Mouse (Mus musculus): ENCODE measurements around the gene Nusap1. TPM values are rescaled to one million over a fixed set of nuclear protein-coding genes. Genes with fewer than 3 reads are reported as not detected.
A peak's percentile ranks its signal among the peaks of the same experiment; 100 is the strongest.

Gene Nusap1
- 27.9 TPM for polyA plus RNA-seq (2021)

DNA sequence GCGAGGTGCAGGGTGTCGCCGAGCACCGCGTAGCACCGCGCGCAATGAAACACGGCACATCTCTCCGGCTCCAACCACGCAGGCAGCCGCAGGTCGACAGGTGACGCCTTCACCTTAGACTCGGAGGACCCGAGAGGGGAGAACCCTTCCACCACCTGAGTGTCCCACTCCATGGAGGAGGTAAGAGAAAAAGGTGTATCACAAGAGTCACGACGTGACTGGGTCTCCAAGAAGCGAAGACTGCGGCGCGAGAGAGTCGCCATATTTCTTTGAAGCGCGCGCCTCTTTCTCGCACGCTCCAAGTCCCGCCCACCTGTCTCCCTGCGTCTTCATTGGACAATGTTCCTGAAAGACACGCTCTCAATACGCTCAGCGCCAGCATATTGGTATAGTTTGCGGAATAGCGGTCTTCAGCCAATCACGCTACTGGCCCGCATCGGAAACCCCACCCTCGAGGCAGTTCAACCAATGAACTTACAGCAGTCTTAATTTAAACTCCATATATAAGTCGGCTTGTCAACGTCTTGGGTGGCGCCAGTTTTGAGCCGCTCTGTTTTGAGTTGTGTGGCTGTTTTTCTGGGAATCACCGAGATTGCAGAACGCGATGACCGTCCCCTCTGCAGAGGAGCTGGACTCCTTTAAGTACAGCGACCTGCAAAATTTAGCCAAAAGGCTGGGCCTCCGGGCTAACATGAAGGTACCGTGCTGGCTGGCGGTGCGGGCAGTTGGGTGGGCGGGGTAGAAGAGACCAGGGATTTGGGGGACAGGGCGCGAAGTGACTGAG, at the start of gene Nusap1, which contains the start of gene Oip5:
Gene Nusap1 (plus strand): TSS at position 100 of the 784 bp plus-strand sequence.
Gene Oip5 (minus strand): TSS at position 271 of the 784 bp plus-strand sequence.
- peak; percentile 99 for ATAC-seq
- ChIA-PET POLR2A (interaction anchor here (0.7 kb wide), 1 partner anchor 22 kb away, joined by 3 read pairs; no protein-coding TSS in a partner anchor), CTCF (no interaction called here)
- H3K27me3 ChIP-seq, result no peaks in the 10 kb centered on the region
- in situ Hi-C loops (cut with MboI; ENCODE audit: low pct_unique_long_range_greater_than_20kb), result no loop called here
- TF ChIP-seq CTCF (IDR thresholded peaks at IDR 0.05), result no peak
- peak; percentile 86 for DNase-seq (ENCODE audit: low read depth, low spot score)

DNA sequence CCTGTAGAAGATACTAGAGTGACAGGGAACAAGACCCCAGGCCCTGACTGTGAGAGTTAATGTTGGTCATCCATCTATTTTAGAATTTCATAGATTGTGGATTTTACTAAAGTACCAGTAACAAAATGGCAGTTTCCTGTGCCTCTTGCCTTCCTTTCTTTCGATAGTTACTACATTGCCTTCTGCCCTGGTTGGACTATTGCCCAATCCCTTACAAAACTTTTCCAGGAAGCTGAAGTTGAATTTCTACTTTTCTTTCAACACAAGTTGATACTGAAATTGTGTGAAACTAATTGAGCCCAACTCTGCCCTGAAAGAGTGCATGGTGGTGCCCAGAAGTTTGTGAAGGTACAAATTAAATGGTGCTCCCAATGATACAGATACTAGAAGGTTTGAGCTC, 45.6 kb upstream of the Nusap1 start:
- no peak for ATAC-seq
- no peak for TF ChIP-seq CTCF (IDR thresholded peaks at IDR 0.05)

GRCm38 (mm10) chr2:119581571-119581970, 36.5 kb upstream of the Nusap1 start:
- ATAC-seq, result no peak
- DNase-seq (ENCODE audit: low read depth, low spot score), result no peak
- CTCF ChIA-PET, result no interaction called here
- in situ Hi-C loops (cut with MboI; ENCODE audit: low pct_unique_long_range_greater_than_20kb), result loop anchor here (5.0 kb wide), 1 partner anchor 39 kb away; no protein-coding TSS in a partner anchor
- POLR2A ChIA-PET, result no interaction called here
- H3K27me3 ChIP-seq, result no peaks in the 10 kb centered on the region
- TF ChIP-seq CTCF (IDR thresholded peaks at IDR 0.05), result no peak

More for the DNA sequence above, 45.6 kb upstream of the Nusap1 start:
- no peak for DNase-seq (ENCODE audit: low read depth, low spot score)
- in situ Hi-C loops (cut with MboI; ENCODE audit: low pct_unique_long_range_greater_than_20kb), result no loop called here
- H3K27me3 ChIP-seq, result no peaks in the 10 kb centered on the region
- CTCF ChIA-PET, result interaction anchor here (1.6 kb wide), 1 partner anchor 11 kb away, joined by 4 read pairs; no protein-coding TSS in a partner anchor
- POLR2A ChIA-PET, result no interaction called here

GRCm38 (mm10) chr2:119583439-119583838, 34.7 kb upstream of the Nusap1 start:
- no peak for TF ChIP-seq CTCF (IDR thresholded peaks at IDR 0.05)
- DNase-seq (ENCODE audit: low read depth, low spot score) (no peak), ATAC-seq (no peak)
- ChIA-PET POLR2A (no interaction called here), CTCF (interaction anchor here (1.2 to 1.4 kb wide), 2 partner anchors 11 to 41 kb away, joined by 3 to 4 read pairs; no protein-coding TSS in a partner anchor)
- in situ Hi-C loops (cut with MboI; ENCODE audit: low pct_unique_long_range_greater_than_20kb), result loop anchor here (5.0 kb wide), 1 partner anchor 41 kb away; no protein-coding TSS in a partner anchor
- H3K27me3 ChIP-seq, result no peaks in the 10 kb centered on the region

GRCm38 (mm10) chr2:119584282-119584681, 33.8 kb upstream of the Nusap1 start:
- ChIA-PET POLR2A (interaction anchor here (0.7 kb wide), 1 partner anchor 22 kb away, joined by 3 read pairs; no protein-coding TSS in a partner anchor), CTCF (no interaction called here)
- in situ Hi-C loops (cut with MboI; ENCODE audit: low pct_unique_long_range_greater_than_20kb), result loop anchor here (5.0 kb wide), 1 partner anchor 42 kb away; no protein-coding TSS in a partner anchor
- no peaks in the 10 kb centered on the region for H3K27me3 ChIP-seq
- no peak for TF ChIP-seq CTCF (IDR thresholded peaks at IDR 0.05)
- no peak for ATAC-seq
- DNase-seq (ENCODE audit: low read depth, low spot score), result no peak

DNA sequence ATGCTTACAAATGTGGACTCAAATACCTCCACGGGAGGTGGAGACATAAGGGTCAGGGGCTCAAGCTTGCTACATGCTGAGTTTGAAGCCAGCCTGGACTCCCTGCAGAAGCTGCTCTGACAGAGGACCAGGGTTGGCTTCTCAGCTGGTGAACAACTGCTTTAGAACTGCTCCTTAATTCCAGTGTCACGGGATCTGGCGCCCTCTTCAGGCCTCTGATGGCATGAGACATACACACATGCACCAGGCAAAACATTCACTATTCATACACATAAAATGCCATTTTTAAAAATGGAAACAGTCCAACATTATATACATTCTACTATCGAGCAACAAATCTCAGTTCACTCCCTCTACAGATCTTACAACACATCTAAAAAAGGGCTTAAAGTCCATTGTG, 30.7 kb upstream of the Nusap1 start:
- ATAC-seq (no peak), DNase-seq (ENCODE audit: low read depth, low spot score) (no peak)
- in situ Hi-C loops (cut with MboI; ENCODE audit: low pct_unique_long_range_greater_than_20kb), result no loop called here
- ChIA-PET CTCF (interaction anchor here (0.8 to 1.6 kb wide), 3 partner anchors 32 to 49 kb away, joined by 3 to 16 read pairs (median 3); no protein-coding TSS in a partner anchor), POLR2A (no interaction called here)
- H3K27me3 ChIP-seq, result no peaks in the 10 kb centered on the region
- peak; percentile 93 for TF ChIP-seq CTCF (IDR thresholded peaks at IDR 0.05)

GRCm38 (mm10) chr2:119591247-119591646, 26.9 kb upstream of the Nusap1 start:
- peak; percentile 44 for TF ChIP-seq CTCF (IDR thresholded peaks at IDR 0.05)
- ChIA-PET POLR2A (no interaction called here), CTCF (no interaction called here)
- in situ Hi-C loops (cut with MboI; ENCODE audit: low pct_unique_long_range_greater_than_20kb), result no loop called here
- no peaks in the 10 kb centered on the region for H3K27me3 ChIP-seq
- ATAC-seq (no peak), DNase-seq (ENCODE audit: low read depth, low spot score) (no peak)

DNA sequence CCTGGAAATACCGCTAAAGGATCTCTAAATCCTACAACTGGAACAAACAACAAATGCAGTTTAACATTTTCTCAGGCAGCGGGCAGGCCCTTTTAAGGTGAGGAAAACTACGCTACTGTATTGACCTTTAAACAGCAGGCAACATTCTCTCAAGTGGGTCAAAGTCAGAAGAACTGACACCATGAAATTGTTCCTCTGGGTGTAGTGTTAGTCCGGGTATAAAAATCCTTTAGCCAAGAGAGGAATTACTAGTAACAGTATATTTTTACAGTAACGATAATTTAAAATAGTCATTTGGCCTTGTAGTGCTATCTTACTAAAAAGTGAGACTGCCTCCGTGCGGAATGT, 24.4 kb upstream of the Nusap1 start:
- ChIA-PET CTCF (interaction anchor here (1.0 to 3.1 kb wide), 3 partner anchors 45 to 52 kb away, joined by 3 to 11 read pairs (median 3); no protein-coding TSS in a partner anchor), POLR2A (interaction anchor here (3.2 kb wide), 1 partner anchor 46 kb away, joined by 15 read pairs; the partner anchor contains the start of genes Chp1 and Exd1)
- no peaks in the 10 kb centered on the region for H3K27me3 ChIP-seq
- ATAC-seq (no peak), DNase-seq (ENCODE audit: low read depth, low spot score) (no peak)
- TF ChIP-seq CTCF (IDR thresholded peaks at IDR 0.05), result no peak
- in situ Hi-C loops (cut with MboI; ENCODE audit: low pct_unique_long_range_greater_than_20kb), result no loop called here

GRCm38 (mm10) chr2:119594113-119594981, 23.8 kb upstream of the Nusap1 start:
- ChIA-PET POLR2A (interaction anchor here (0.7 to 3.2 kb wide), 3 partner anchors 16 to 279 kb away, joined by 3 to 15 read pairs (median 3); partner anchors contain the start of genes Chp1 and Exd1), CTCF (interaction anchor here (1.0 to 3.1 kb wide), 4 partner anchors 45 to 53 kb away, joined by 3 to 11 read pairs (median 4); no protein-coding TSS in a partner anchor)
- DNase-seq (ENCODE audit: low read depth, low spot score) (peak; percentile 99), ATAC-seq (peak; percentile 83)
- in situ Hi-C loops (cut with MboI; ENCODE audit: low pct_unique_long_range_greater_than_20kb), result no loop called here
- TF ChIP-seq CTCF (IDR thresholded peaks at IDR 0.05), result no peak
- H3K27me3 ChIP-seq, result no peaks in the 10 kb centered on the region

DNA sequence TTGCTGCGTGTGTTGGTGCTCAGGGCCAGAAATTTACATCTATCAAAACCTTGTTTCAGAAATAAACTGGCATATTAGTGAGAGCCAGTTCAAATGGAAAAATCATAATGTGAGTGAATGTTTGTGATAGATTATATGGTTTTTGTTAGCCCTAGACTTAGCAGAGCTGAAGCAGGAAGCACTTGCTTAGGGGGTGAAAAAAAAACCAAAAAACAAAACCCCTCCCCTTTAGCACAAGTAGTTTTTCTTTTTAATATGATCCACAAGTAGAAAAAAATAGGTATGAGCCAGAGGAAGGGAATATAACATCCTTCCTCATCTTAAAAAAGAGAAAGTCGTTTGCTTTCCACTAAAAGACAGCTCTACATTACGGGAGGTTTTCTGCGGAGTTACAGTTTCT, 22.8 kb upstream of the Nusap1 start:
- in situ Hi-C loops (cut with MboI; ENCODE audit: low pct_unique_long_range_greater_than_20kb), result no loop called here
- no peak for TF ChIP-seq CTCF (IDR thresholded peaks at IDR 0.05)
- ChIA-PET POLR2A (interaction anchor here (0.7 to 3.2 kb wide), 3 partner anchors 15 to 280 kb away, joined by 3 to 15 read pairs (median 3); partner anchors contain the start of genes Chp1 and Exd1), CTCF (interaction anchor here (1.0 to 3.1 kb wide), 3 partner anchors 49 to 71 kb away, joined by 3 to 11 read pairs (median 5); no protein-coding TSS in a partner anchor)
- ATAC-seq (no peak), DNase-seq (ENCODE audit: low read depth, low spot score) (no peak)
- H3K27me3 ChIP-seq, result no peaks in the 10 kb centered on the region

All from Patski (cell line).